Mouse (Mus musculus): ENCODE measurements at regions not wholly inside any gene's neighbourhood (a gene's known extent, or its start where the extent isn't known, plus 50 kb on each side); places are given as distances from the start of the nearest gene placed in this dataset.

GRCm38 (mm10) chr15:52570256-52570655 lies 1314.5 kb upstream of the Gm7489 start:
- no peak for DNase-seq

DNA sequence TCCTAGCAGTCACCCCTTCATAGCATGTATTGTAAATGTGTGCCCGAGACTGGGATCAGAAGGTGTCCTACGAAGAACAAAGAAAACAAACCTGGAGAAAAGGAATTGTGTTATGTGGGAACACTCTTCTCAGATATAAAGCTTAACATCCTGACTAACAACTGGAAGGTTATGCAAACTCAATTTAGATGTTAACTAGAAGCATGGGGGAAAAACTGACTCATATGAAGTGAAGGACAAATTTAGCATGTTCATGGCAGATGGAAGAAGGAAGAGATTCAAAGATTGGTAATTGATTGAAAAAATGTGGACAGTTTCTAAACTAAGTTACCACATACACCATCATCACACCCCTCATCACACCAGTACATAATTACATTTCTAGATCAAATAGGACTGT lies 1307.1 kb upstream of the Gm7489 start:
- no peak for DNase-seq

DNA sequence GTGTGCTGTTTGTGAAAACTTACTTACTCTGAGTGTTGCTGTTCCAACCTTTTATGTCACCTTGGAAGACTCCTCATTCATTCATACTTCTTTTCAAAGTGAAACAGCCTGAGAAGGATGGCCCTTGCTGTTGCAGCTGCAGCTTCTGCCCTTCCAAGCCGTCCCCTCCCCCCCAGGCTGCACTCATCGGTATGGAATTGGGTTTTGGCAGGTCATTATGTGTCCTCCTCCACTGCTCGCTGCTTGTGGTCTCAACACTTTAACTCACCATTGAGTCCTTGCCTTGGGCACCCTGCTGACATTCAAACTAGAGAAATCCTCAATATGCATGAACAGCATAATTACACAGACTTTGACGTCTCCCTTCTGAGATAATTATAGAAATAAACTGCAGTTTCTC lies 1295.3 kb upstream of the Gm7489 start:
- no peak for DNase-seq

DNA sequence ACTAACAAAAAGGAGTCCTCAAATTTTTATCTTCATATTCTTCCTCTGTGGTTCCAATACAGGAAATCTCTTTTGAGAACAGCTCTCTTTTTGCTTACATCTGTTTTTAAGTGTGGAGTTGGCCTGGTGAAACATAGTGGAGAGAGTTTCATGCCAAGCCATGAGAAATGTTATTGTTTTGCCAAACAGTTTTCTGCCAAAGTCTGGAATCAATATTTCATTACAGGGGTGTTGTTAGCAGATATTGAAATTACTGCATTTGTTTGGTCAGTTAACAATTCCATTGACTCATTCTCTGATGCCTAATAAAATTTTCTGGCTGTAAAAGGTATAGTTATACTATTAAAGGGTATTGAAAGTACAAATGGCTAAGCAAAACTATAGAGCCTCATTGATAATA lies 1285.2 kb upstream of the Gm7489 start:
- no peak for DNase-seq

GRCm38 (mm10) chr15:52599957-52600356 lies 1284.7 kb upstream of the Gm7489 start:
- DNase-seq = no peak

DNA sequence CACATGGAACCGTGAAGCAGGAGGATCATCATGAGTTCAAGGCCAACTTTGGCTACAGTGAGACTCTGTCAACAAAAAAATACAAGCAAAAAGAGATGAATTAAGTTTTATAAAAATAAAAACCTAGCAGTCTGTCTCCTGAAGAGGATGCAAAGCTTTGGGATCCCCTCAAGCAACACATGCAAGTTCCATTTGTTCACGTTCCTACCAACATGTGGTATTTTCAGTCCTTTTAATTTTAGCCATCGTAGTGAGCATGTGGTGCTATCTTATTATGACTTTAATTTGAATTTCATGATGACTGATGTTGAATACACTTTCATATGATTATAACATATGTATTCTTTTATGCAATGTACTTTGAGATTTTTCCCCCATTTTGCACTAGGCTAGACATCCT lies 1244.9 kb upstream of the Gm7489 start:
- no peak for DNase-seq

DNA sequence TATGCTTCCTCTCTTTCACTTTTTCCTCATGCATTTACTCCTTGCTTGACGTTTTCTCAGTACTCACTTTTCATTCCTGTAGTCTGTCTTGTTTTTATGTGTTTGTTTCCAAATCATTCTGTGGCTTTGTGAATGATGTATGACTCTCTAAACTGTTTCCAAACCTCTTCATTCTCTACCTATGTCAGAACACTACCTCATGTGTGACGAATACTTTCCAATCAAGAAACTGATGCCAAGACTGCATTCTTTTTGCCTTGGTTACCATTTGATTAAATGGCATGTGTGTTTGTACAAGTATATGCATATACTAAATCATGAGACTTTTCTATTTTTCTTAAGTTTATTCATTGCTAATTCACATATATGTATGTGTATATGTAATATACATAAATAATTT lies 1238.7 kb upstream of the Gm7489 start:
- no peak for DNase-seq

DNA sequence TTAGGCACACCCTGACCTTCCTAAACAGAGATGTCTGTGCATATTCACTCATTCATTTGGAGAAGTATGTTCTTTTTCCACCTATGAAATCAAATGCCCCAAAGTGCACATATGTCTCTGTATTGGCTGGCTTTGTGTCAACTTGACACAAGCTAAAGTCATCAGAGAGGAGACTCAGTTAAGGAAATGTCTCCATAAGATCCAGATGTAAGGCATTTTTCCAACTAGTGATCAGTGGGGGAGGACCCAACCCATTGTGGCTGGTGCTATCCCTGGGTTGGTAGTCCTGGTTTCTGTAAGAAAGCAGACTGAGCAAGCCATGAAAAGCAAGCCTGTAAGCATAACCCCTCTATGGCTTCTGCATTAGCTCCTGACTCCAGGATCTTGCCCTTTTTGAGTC lies 1226.8 kb upstream of the Gm7489 start:
- no peak for DNase-seq

Data from adrenal gland, postnatal 36 days (tissue).